Mouse (Mus musculus) heart, postnatal 0 days (tissue): ENCODE measurements around the gene Mrps34.

Experiments used
- CTCF ChIP-seq: IDR thresholded peaks from 2 replicates; pipeline ENCODE4 v1.5.1; 2016; ENCODE audit warnings: antibody characterized with exemption, control low read depth, low read depth
- EP300 ChIP-seq: IDR thresholded peaks from 2 replicates; pipeline ENCODE4 v1.6.1; 2016; ENCODE audit warnings: antibody characterized with exemption, low read depth

- TF ChIP-seq CTCF (no peak), EP300 (no peak)
Observed at GRCm38 (mm10) chr17:24934926-24935325, 40.0 kb downstream of the Mrps34 start.
